Mouse (Mus musculus) hindbrain, embryonic 16.5 days (tissue): ENCODE data around the gene Rem1. TPM values are rescaled to one million over a fixed set of nuclear protein-coding genes. Genes with fewer than 3 reads are reported as not detected.
"Not testable (repeated sequence)": the region's sequence is repeated elsewhere in the genome, so short reads cannot be mapped to it uniquely, and the experiment has no call there.

Experiments
- ATAC-seq: fragments of 200-750 bp; cut with Nextera tagmentation; 2 replicates; pipeline ENCODE4 v1.8.0; 2017; ENCODE audit warnings: moderate TSS enrichment, moderate library complexity
- H3K27ac ChIP-seq: fragments of 300-500 bp; sonication (generic); 2 replicates; pipeline ENCODE4 v1.5.1; 2014; ENCODE audit warnings: low read depth, mild to moderate bottlenecking, control low read depth, low read length, moderate library complexity
- H3K27me3 ChIP-seq: fragments of 300-500 bp; sonication (generic); replicated peaks from 2 replicates; pipeline ENCODE4 v1.6.1; 2014; ENCODE audit warnings: low read length; ENCODE audit not compliant: control insufficient read depth, insufficient read depth
- H3K36me3 ChIP-seq: fragments of 300-500 bp; sonication (generic); 2 replicates; pipeline ENCODE4 v1.6.1; 2014; ENCODE audit warnings: mild to moderate bottlenecking, low read length, moderate library complexity, mixed read lengths; ENCODE audit not compliant: control insufficient read depth, insufficient read depth
- H3K4me1 ChIP-seq: fragments of 300-500 bp; sonication (generic); 2 replicates; pipeline ENCODE4 v1.6.1; 2014; ENCODE audit warnings: low read depth, low read length; ENCODE audit not compliant: control insufficient read depth, insufficient read depth
- H3K4me2 ChIP-seq: fragments of 300-500 bp; sonication (generic); 2 replicates; pipeline ENCODE4 v1.6.1; 2014; ENCODE audit warnings: mild to moderate bottlenecking, low read length, control low read depth, moderate library complexity
- H3K4me3 ChIP-seq: fragments of 300-500 bp; sonication (generic); 2 replicates; pipeline ENCODE4 v1.5.1; 2014; ENCODE audit warnings: mild to moderate bottlenecking, low read length, control low read depth, moderate library complexity
- H3K9ac ChIP-seq: fragments of 300-500 bp; sonication (generic); 2 replicates; pipeline ENCODE4 v1.6.1; 2014; ENCODE audit warnings: low read depth, mild to moderate bottlenecking, control low read depth, low read length, moderate library complexity
- H3K9me3 ChIP-seq: fragments of 300-500 bp; sonication (generic); 2 replicates; pipeline ENCODE4 v1.6.1; 2014; ENCODE audit warnings: mild to moderate bottlenecking, low read length, moderate library complexity; ENCODE audit not compliant: control insufficient read depth
- WGBS: fragments of 180-500 bp; shearing (Covaris S2); extraction: QIAGEN DNeasy Blood & Tissue Kit; methylation state at CpG from one replicate; pipeline ENCODE4 v1.1.7; 2014; 5-methylcytosine and 5-hydroxymethylcytosine counted together
- polyA plus RNA-seq: library from polyadenylated mRNA; unstranded; fragments of >200 nt; fragmentation: Nextera tagmentation; extraction: Ambion mirVana; gene quantifications from 2 replicates; pipeline ENCODE4 v1.2.1, GENCODE M21; 2015

Rem1 gene
- polyA plus RNA-seq, 1 experiment from 2014 or later, result 0.80 TPM

GRCm38 (mm10) chr2:152637006-152637322, 10.2 kb downstream of the Rem1 start:
- no peak for ATAC-seq
- Histone ChIP-seq H3K36me3 (no peaks in the 10 kb centered on the region), H3K27me3 (no peaks in the 10 kb centered on the region), H3K4me1 (peaks cover 5% of the 10 kb centered on the region; the same call in 1 of the 2 replicates), H3K9me3 (no peaks in the 10 kb centered on the region), H3K9ac (no peak overlapping the region), H3K4me3 (no peak overlapping the region), H3K4me2 (no peak overlapping the region), H3K27ac (no peak overlapping the region)
- 79% methylated on average over 6 of the region's 6 CpGs for WGBS

GRCm38 (mm10) chr2:152637381-152637780, 10.6 kb downstream of the Rem1 start:
- Histone ChIP-seq H3K4me3 (no peak overlapping the region), H3K4me1 (peaks cover 5% of the 10 kb centered on the region; the same call in 1 of the 2 replicates), H3K9me3 (no peaks in the 10 kb centered on the region), H3K9ac (no peak overlapping the region), H3K27ac (no peak overlapping the region), H3K4me2 (no peak overlapping the region), H3K27me3 (no peaks in the 10 kb centered on the region), H3K36me3 (no peaks in the 10 kb centered on the region)
- no peak for ATAC-seq
- WGBS, result 89% methylated on average over 4 of the region's 4 CpGs

GRCm38 (mm10) chr2:152638865-152639264, 12.1 kb downstream of the Rem1 start:
- no peak overlapping the region for H3K9ac ChIP-seq
- 53% methylated on average over 6 of the region's 6 CpGs for WGBS
- no peak for ATAC-seq
- H3K27ac ChIP-seq, result no peak overlapping the region
- no peaks in the 10 kb centered on the region for H3K36me3 ChIP-seq
- H3K4me2 ChIP-seq, result no peak overlapping the region
- H3K4me3 ChIP-seq, result no peak overlapping the region
- H3K4me1 ChIP-seq, result peaks cover 5% of the 10 kb centered on the region; the same call in 1 of the 2 replicates
- H3K27me3 ChIP-seq, result no peaks in the 10 kb centered on the region
- no peaks in the 10 kb centered on the region for H3K9me3 ChIP-seq

GRCm38 (mm10) chr2:152639406-152640113, 12.8 kb downstream of the Rem1 start:
- Histone ChIP-seq H3K27ac (no peak overlapping the region), H3K4me2 (no peak overlapping the region), H3K4me3 (no peak overlapping the region), H3K27me3 (no peaks in the 10 kb centered on the region), H3K9me3 (no peaks in the 10 kb centered on the region), H3K36me3 (no peaks in the 10 kb centered on the region), H3K9ac (peak overlapping the region; percentile 6; the same call in 1 of the 2 replicates), H3K4me1 (peaks cover 5% of the 10 kb centered on the region; the same call in 1 of the 2 replicates)
- WGBS, result 9% methylated on average over 11 of the region's 11 CpGs
- ATAC-seq, result no peak

GRCm38 (mm10) chr2:152652901-152653620, 26.3 kb downstream of the Rem1 start:
- no peak overlapping the region for H3K4me2 ChIP-seq
- no peaks in the 10 kb centered on the region for H3K36me3 ChIP-seq
- no peaks in the 10 kb centered on the region for H3K9me3 ChIP-seq
- no peak overlapping the region; the same call in 1 of the 2 replicates for H3K27ac ChIP-seq
- peaks cover 12% of the 10 kb centered on the region for H3K4me1 ChIP-seq
- no peak for ATAC-seq
- WGBS, result 72% methylated on average over 10 of the region's 10 CpGs
- no peak overlapping the region for H3K4me3 ChIP-seq
- no peak overlapping the region for H3K9ac ChIP-seq
- H3K27me3 ChIP-seq, result no peaks in the 10 kb centered on the region

- H3K4me3 ChIP-seq, result no peak overlapping the region
- 31% methylated on average over 14 of the region's 14 CpGs for WGBS
Measured at GRCm38 (mm10) chr2:152653874-152654715, 27.3 kb downstream of the Rem1 start.

GRCm38 (mm10) chr2:152657398-152657797, 30.6 kb downstream of the Rem1 start:
- no peak for ATAC-seq
- H3K9ac ChIP-seq, result no peak overlapping the region
- peaks cover 12% of the 10 kb centered on the region for H3K4me1 ChIP-seq
- H3K4me2 ChIP-seq, result no peak overlapping the region
- 67% methylated on average over 10 of the region's 10 CpGs for WGBS
- no peaks in the 10 kb centered on the region for H3K36me3 ChIP-seq
- H3K27ac ChIP-seq, result no peak overlapping the region
- no peak overlapping the region for H3K4me3 ChIP-seq
- no peaks in the 10 kb centered on the region for H3K9me3 ChIP-seq
- no peaks in the 10 kb centered on the region for H3K27me3 ChIP-seq

More at GRCm38 (mm10) chr2:152653874-152654715, 27.3 kb downstream of the Rem1 start:
- ATAC-seq, result peak; percentile 95
- Histone ChIP-seq H3K27me3 (no peaks in the 10 kb centered on the region), H3K27ac (peak overlapping the region; percentile 89), H3K4me2 (peak overlapping the region; percentile 51), H3K36me3 (no peaks in the 10 kb centered on the region), H3K9ac (peak overlapping the region; percentile 57), H3K4me1 (peaks cover 12% of the 10 kb centered on the region), H3K9me3 (no peaks in the 10 kb centered on the region)

GRCm38 (mm10) chr2:152661163-152661562, 34.4 kb downstream of the Rem1 start:
- no peak overlapping the region for H3K4me3 ChIP-seq
- no peaks in the 10 kb centered on the region for H3K27me3 ChIP-seq
- H3K4me1 ChIP-seq, result no peaks in the 10 kb centered on the region
- ATAC-seq, result no peak
- no peak overlapping the region for H3K9ac ChIP-seq
- no peaks in the 10 kb centered on the region for H3K36me3 ChIP-seq
- no peak overlapping the region for H3K27ac ChIP-seq
- WGBS, result 81% methylated on average over 6 of the region's 6 CpGs
- H3K9me3 ChIP-seq, result no peaks in the 10 kb centered on the region
- no peak overlapping the region for H3K4me2 ChIP-seq

GRCm38 (mm10) chr2:152666191-152666590, 39.4 kb downstream of the Rem1 start:
- H3K36me3 ChIP-seq, H3K27ac ChIP-seq, H3K4me1 ChIP-seq, ATAC-seq, H3K4me2 ChIP-seq, H3K9me3 ChIP-seq, H3K9ac ChIP-seq, H3K27me3 ChIP-seq, H3K4me3 ChIP-seq: not testable (repeated sequence)
- WGBS, result 69% methylated on average over 3 of the region's 3 CpGs
